Mouse (Mus musculus): ENCODE measurements around the gene Brd1.

DNA sequence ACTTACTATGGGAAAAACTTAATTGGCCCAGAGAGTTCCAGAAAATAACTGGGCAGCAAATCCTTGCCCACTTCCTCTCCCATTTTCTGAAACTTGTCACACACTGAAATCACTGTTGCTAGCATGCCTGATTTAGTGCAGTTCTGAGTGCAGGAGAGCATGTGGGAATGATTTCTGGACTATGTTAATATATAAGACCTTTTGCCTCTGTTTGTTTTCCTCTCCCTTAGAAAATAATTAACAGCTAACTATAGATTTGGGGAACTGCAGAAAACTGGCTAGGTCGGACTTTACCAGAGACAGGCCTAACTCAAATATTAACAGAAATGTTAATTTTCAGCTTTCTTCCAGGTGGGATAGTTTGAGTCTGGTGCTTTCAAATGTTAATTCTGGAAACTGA lies 34.5 kb upstream of the Brd1 start:
- TF ChIP-seq CTCF (IDR thresholded peaks at IDR 0.05; ENCODE audit: extremely low read depth, insufficient read length, insufficient replicate concordance, low read depth, low read length), result no peak
- no peak for TF ChIP-seq POLR2A (IDR thresholded peaks at IDR 0.05; ENCODE audit: low read depth, low read length)
